Mouse (Mus musculus): Measurements from ENCODE around the gene Dntt. TPM values are rescaled to one million over a fixed set of nuclear protein-coding genes. Genes with fewer than 3 reads are reported as not detected.

Gene Dntt
- polyA plus RNA-seq, 1 experiment from 2014 or later: 0.06 TPM

DNA sequence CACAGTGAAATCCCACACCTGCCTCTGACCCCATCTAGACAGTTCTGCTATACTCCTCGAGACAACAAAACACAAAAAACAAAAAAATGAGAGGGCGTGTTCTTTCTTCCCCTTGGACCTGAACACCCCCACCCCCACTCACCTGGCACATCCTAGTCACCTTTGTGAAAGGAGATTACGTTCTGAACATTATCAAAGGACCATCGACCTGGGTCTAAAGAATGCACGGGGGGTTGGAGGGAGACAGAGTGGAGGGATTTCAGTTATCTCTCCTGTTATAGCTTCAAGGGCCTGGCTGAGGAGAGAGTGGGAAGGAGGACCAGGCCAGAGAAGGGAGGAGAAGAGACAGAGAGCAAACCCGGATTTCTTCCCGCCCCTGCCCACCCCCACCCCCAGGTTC is 34.2 kb upstream of the Dntt start:
- ATAC-seq (replicated peaks; ENCODE audit: insufficient number of reproducible peaks, insufficient read depth, low FRiP score, low read depth): no peak
- Histone ChIP-seq H3K36me3 (no peaks in the 10 kb centered on the region), H3K4me3 (no peak overlapping the region), H3K9me3 (replicated peaks) (no peaks in the 10 kb centered on the region), H3K27me3 (0 out of 2 replicates have a peak, but pooled peaks cover 5% of the 10 kb centered on the region), H3K27ac (no peak overlapping the region), H3K9ac (no peak overlapping the region), H3K4me2 (no peak overlapping the region), H3K4me1 (replicated peaks) (no peaks in the 10 kb centered on the region)
- WGBS: 48% methylated on average over 7 of the region's 7 CpGs

DNA sequence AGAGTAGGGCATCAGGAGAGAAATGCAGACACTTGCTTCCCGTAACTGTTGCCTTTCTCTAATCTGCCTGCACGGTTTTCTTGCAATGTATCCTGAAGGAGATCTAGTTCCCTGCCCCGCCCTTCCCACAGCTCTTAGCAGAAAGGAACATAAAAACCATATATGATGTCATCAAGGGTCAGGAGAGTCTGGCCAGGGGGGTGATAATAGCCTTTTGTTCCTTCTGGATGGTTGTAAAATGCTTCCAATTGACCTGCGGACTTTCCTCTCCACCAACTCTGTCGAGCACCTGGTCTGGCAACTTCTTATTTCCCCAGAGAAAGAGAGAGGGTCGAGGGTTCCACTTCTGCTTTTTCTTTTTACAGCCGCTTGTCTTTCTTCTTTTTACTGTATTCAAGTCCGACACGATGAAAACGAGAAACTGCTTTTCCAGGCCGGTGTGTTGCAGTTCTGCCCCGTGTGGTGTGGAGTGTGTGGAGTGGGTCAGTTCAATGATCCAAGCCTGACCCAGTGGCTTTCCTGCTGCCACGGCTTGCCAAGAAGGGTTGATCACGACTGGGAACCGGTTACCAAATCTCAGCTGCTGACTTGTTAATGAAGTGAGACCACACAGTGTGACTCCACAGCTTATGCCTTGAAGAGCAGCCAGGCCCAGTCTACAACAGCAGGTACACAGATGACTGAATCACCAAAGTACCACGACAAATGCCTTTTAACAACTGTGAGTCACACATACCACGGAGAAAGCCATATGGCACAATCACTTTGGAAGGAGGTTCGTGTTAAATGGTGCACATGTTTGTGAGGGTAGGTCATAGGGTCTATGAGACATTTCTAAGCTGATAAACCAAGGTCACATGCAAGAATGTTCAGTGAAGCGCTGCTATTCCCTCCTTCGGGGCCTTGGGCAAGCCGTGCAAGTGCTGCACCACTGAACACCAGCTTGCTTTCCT is 33.4 kb upstream of the Dntt start:
- H3K4me1 ChIP-seq (replicated peaks): no peaks in the 10 kb centered on the region
- H3K4me3 ChIP-seq: no peak overlapping the region
- no peak overlapping the region for H3K4me2 ChIP-seq
- no peak for ATAC-seq (replicated peaks; ENCODE audit: insufficient number of reproducible peaks, insufficient read depth, low FRiP score, low read depth)
- H3K27ac ChIP-seq: no peak overlapping the region
- H3K9ac ChIP-seq: no peak overlapping the region
- H3K36me3 ChIP-seq: no peaks in the 10 kb centered on the region
- 0 out of 2 replicates have a peak, but pooled peaks cover 5% of the 10 kb centered on the region for H3K27me3 ChIP-seq
- 48% methylated on average over 21 of the region's 21 CpGs for WGBS
- no peaks in the 10 kb centered on the region for H3K9me3 ChIP-seq (replicated peaks)

- Histone ChIP-seq H3K27me3 (0 out of 2 replicates have a peak, but pooled peaks cover 5% of the 10 kb centered on the region), H3K36me3 (no peaks in the 10 kb centered on the region), H3K9ac (no peak overlapping the region), H3K4me3 (no peak overlapping the region), H3K9me3 (replicated peaks) (no peaks in the 10 kb centered on the region), H3K4me1 (replicated peaks) (no peaks in the 10 kb centered on the region), H3K27ac (no peak overlapping the region), H3K4me2 (no peak overlapping the region)
- WGBS: 81% methylated on average over 6 of the region's 6 CpGs
- ATAC-seq (replicated peaks; ENCODE audit: insufficient number of reproducible peaks, insufficient read depth, low FRiP score, low read depth): no peak
Measured at GRCm38 (mm10) chr19:40996722-40997121, 32.4 kb upstream of the Dntt start.

GRCm38 (mm10) chr19:40998469-40999170 is 30.5 kb upstream of the Dntt start:
- ATAC-seq (replicated peaks; ENCODE audit: insufficient number of reproducible peaks, insufficient read depth, low FRiP score, low read depth): no peak
- WGBS: 51% methylated on average over 5 of the region's 5 CpGs

GRCm38 (mm10) chr19:40999569-40999968 is 29.5 kb upstream of the Dntt start:
- no peak overlapping the region for H3K27ac ChIP-seq
- no peak overlapping the region for H3K4me3 ChIP-seq
- ATAC-seq (replicated peaks; ENCODE audit: insufficient number of reproducible peaks, insufficient read depth, low FRiP score, low read depth): no peak
- H3K4me1 ChIP-seq (replicated peaks): no peaks in the 10 kb centered on the region
- no peak overlapping the region for H3K9ac ChIP-seq
- no peak overlapping the region for H3K4me2 ChIP-seq
- H3K36me3 ChIP-seq: no peaks in the 10 kb centered on the region
- 59% methylated on average over 3 of the region's 3 CpGs for WGBS
- H3K9me3 ChIP-seq (replicated peaks): no peaks in the 10 kb centered on the region
- H3K27me3 ChIP-seq: 0 out of 2 replicates have a peak, but pooled peaks cover 5% of the 10 kb centered on the region

More at GRCm38 (mm10) chr19:40998469-40999170, 30.5 kb upstream of the Dntt start:
- Histone ChIP-seq H3K27ac (no peak overlapping the region), H3K9ac (no peak overlapping the region), H3K27me3 (0 out of 2 replicates have a peak, but pooled peaks cover 5% of the 10 kb centered on the region), H3K4me1 (replicated peaks) (no peaks in the 10 kb centered on the region), H3K4me3 (no peak overlapping the region), H3K9me3 (replicated peaks) (no peaks in the 10 kb centered on the region), H3K36me3 (no peaks in the 10 kb centered on the region), H3K4me2 (no peak overlapping the region)

DNA sequence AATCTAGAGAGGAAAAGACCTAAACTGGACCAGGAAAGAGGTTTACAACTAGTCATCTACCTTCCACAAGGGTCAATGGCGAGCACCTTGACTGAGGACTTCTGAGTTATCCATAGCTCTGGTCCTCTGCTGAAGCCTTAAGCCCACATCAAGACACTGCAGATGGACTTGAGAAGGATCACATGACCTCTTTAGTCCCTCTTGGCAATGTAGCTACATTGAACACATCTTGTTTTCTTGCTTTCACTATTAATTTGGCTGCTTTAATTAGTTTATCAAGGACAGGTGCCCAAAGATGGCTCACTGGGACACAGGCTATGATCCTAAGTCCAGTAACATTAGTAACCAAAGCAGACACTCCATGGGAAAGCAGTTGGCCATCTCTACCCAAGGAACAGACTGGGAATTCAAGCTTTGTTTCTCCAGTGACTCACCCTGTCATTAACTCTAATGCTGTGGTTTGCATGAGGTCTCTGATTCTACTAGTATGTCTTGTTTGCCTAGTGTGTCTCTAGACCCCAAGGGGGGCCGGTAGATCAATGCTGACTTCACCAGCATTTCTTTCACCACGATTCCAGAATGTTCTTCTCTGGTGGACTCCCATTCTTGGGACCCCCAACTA is 25.3 kb upstream of the Dntt start:
- H3K36me3 ChIP-seq: no peaks in the 10 kb centered on the region
- H3K27ac ChIP-seq: no peak overlapping the region
- H3K9ac ChIP-seq: no peak overlapping the region
- WGBS: 76% methylated on average over 3 of the region's 3 CpGs
- no peaks in the 10 kb centered on the region for H3K4me1 ChIP-seq (replicated peaks)
- no peak for ATAC-seq (replicated peaks; ENCODE audit: insufficient number of reproducible peaks, insufficient read depth, low FRiP score, low read depth)
- H3K4me3 ChIP-seq: no peak overlapping the region
- no peaks in the 10 kb centered on the region for H3K27me3 ChIP-seq
- H3K9me3 ChIP-seq (replicated peaks): no peaks in the 10 kb centered on the region
- no peak overlapping the region for H3K4me2 ChIP-seq

GRCm38 (mm10) chr19:41006621-41007020 is 22.5 kb upstream of the Dntt start:
- 30% methylated on average over 4 of the region's 4 CpGs for WGBS
- no peak for ATAC-seq (replicated peaks; ENCODE audit: insufficient number of reproducible peaks, insufficient read depth, low FRiP score, low read depth)

DNA sequence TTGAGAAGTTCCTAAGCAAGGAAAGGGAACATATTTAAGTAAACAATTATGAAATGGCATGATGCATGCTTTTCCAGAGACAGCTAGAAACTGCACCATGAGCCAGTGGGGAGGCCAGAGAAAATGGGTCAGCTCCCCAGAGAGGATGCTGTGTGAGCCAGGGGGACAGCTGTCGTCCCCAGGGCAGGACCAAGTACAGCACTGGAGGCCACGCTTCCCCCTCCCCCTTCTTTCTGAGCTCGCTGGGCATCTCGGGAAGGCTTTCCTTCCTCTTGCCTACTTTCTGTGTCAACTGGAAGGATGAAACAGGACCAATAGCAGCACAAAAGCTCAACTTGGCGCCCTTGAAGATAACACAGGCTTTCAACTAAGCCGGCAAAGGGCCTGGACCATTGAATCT is 21.7 kb upstream of the Dntt start:
- Histone ChIP-seq H3K9ac (no peak overlapping the region), H3K36me3 (no peaks in the 10 kb centered on the region), H3K4me1 (replicated peaks) (no peaks in the 10 kb centered on the region), H3K4me2 (no peak overlapping the region), H3K4me3 (no peak overlapping the region), H3K27me3 (peaks cover 3% of the 10 kb centered on the region; the same call in 1 of the 2 replicates), H3K9me3 (replicated peaks) (no peaks in the 10 kb centered on the region), H3K27ac (no peak overlapping the region)
- 30% methylated on average over 6 of the region's 6 CpGs for WGBS
- ATAC-seq (replicated peaks; ENCODE audit: insufficient number of reproducible peaks, insufficient read depth, low FRiP score, low read depth): no peak

More at GRCm38 (mm10) chr19:41006621-41007020, 22.5 kb upstream of the Dntt start:
- Histone ChIP-seq H3K4me1 (replicated peaks) (no peaks in the 10 kb centered on the region), H3K4me3 (no peak overlapping the region), H3K27ac (no peak overlapping the region), H3K36me3 (no peaks in the 10 kb centered on the region), H3K9me3 (replicated peaks) (no peaks in the 10 kb centered on the region), H3K4me2 (no peak overlapping the region), H3K27me3 (peaks cover under 1% of the 10 kb centered on the region; the same call in 1 of the 2 replicates), H3K9ac (no peak overlapping the region)

GRCm38 (mm10) chr19:41007733-41008132 is 21.3 kb upstream of the Dntt start:
- H3K27ac ChIP-seq: no peak overlapping the region
- H3K9ac ChIP-seq: no peak overlapping the region
- 59% methylated on average over 4 of the region's 4 CpGs for WGBS
- no peak overlapping the region for H3K4me2 ChIP-seq
- ATAC-seq (replicated peaks; ENCODE audit: insufficient number of reproducible peaks, insufficient read depth, low FRiP score, low read depth): no peak
- peaks cover 7% of the 10 kb centered on the region; the same call in 1 of the 2 replicates for H3K27me3 ChIP-seq
- H3K36me3 ChIP-seq: no peaks in the 10 kb centered on the region
- H3K4me3 ChIP-seq: no peak overlapping the region
- no peaks in the 10 kb centered on the region for H3K4me1 ChIP-seq (replicated peaks)
- H3K9me3 ChIP-seq (replicated peaks): no peaks in the 10 kb centered on the region

DNA sequence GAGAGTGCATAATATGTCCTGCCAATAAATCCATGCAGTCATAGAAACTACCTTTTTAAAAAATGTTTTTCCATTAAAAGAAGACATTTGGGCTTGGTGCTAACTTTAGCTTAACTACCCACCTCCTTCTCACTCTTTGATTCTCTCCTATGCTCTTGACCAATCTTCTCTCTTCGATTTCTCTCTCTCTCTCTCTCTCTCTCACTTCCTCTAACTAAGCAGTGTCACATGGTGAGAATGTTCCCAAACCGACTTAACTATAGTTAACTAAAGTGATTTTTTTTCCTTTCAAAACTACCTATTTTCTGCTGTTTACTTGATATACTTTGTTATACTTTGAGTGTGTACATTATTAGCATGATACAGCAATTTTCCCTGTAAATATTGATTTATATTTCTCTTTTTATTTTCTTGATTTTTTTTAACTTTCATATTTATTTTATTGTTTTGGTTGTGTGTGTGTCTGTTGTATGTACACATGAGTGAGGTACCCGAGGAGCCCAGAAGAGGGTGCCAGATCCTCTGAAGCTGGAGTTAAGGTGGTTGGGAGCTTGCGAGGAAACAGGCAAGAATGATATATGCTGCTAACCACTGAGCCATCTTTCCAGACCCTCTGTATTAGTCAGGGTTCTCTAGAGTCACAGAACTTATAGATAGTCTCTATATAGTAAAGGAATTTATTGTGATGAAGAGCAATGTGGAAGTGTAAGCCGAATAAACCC is 20.2 kb upstream of the Dntt start:
- no peaks in the 10 kb centered on the region; the same call in 1 of the 2 replicates for H3K4me1 ChIP-seq (replicated peaks)
- no peaks in the 10 kb centered on the region for H3K9me3 ChIP-seq (replicated peaks)
- no peak overlapping the region for H3K4me3 ChIP-seq
- ATAC-seq (replicated peaks; ENCODE audit: insufficient number of reproducible peaks, insufficient read depth, low FRiP score, low read depth): no peak
- H3K27me3 ChIP-seq: peaks cover 11% of the 10 kb centered on the region
- no peak overlapping the region for H3K27ac ChIP-seq
- H3K9ac ChIP-seq: no peak overlapping the region
- no peak overlapping the region for H3K4me2 ChIP-seq
- no peaks in the 10 kb centered on the region for H3K36me3 ChIP-seq
- WGBS: 88% methylated on average over 5 of the region's 5 CpGs
